Mouse (Mus musculus) hindbrain, embryonic 10.5 days (tissue): Measurements from ENCODE around the gene Celf1. TPM values are rescaled to one million over a fixed set of nuclear protein-coding genes. Genes with fewer than 3 reads are reported as not detected.

Source experiments
- DNase-seq: peaks from one replicate; pipeline ENCODE4 v3.0.0-alpha.2; 2017; ENCODE audit warnings: low spot score
- H3K27ac ChIP-seq: fragments of 300-500 bp; sonication (generic); 2 replicates; pipeline ENCODE4 v1.5.1; 2016; ENCODE audit warnings: mild to moderate bottlenecking, moderate library complexity
- H3K27me3 ChIP-seq: fragments of 300-500 bp; sonication (generic); 2 replicates; pipeline ENCODE4 v1.6.1; 2016; ENCODE audit warnings: mild to moderate bottlenecking; ENCODE audit not compliant: poor library complexity, insufficient read depth, severe bottlenecking
- H3K36me3 ChIP-seq: fragments of 300-500 bp; sonication (generic); 2 replicates; pipeline ENCODE4 v1.6.1; 2016; ENCODE audit warnings: mild to moderate bottlenecking, moderate library complexity
- H3K4me1 ChIP-seq: fragments of 300-500 bp; sonication (generic); replicated peaks from 2 replicates; pipeline ENCODE4 v1.6.1; 2016; ENCODE audit warnings: mild to moderate bottlenecking
- H3K4me3 ChIP-seq: fragments of 300-500 bp; sonication (generic); 2 replicates; pipeline ENCODE4 v1.5.1; 2016; ENCODE audit warnings: mild to moderate bottlenecking, moderate library complexity
- H3K9me3 ChIP-seq: fragments of 300-500 bp; sonication (generic); 2 replicates; pipeline ENCODE4 v1.6.1; 2016; ENCODE audit warnings: mild to moderate bottlenecking, moderate library complexity
- WGBS: fragments of 180-500 bp; shearing (Covaris S2); methylation state at CpG from one replicate; pipeline ENCODE4 v1.1.7; 2016; 5-methylcytosine and 5-hydroxymethylcytosine counted together
- polyA plus RNA-seq: library from polyadenylated mRNA; unstranded; fragments of >200 nt; fragmentation: Nextera tagmentation; extraction: Ambion mirVana; gene quantifications from 2 replicates; pipeline ENCODE4 v1.2.1, GENCODE M21; 2016

Celf1 gene
- polyA plus RNA-seq, 1 experiment from 2014 or later: 129 TPM

DNA sequence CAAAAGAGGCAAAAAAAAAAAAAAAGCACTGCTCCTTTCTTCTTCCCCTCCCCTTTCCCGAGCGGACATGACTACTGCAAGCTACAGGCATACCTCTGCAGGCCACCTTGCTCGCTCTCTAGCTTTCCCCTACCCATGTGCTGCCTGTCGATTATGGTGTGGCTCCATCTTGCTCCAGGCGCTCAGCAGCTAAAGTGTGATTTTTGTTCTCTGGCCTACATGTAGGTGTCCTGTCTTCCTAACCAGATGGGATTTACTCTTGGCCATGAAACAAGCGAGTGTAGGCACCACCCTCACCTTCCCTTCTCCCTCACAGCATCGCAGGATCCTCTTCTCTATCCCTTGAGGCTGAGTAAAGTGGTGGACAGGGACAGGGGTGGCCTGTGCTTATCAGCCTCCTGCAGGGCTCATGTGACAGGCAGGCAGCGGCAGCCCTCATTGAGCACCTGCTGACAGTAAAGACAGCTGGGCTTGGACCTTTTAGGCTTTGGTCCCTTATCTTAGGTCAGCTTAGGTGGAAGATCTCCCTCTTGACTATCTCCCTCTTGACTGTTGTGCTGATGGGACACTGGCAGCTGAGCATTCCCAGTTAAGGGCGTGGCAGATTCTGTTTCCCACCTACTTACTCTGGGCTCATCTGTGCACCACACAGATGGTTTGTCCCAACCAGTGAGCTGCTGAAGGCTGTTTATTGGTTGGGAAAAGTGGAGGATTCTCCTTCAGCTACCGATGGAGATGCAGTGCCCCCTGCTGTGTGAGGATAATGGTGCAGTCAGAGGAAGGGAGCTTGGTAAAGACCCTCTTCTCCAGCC lies 120.6 kb downstream of the Celf1 start:
- Histone ChIP-seq H3K36me3 (peaks cover 100% of the 10 kb centered on the region), H3K27me3 (no peaks in the 10 kb centered on the region), H3K27ac (no peak overlapping the region), H3K9me3 (no peaks in the 10 kb centered on the region), H3K4me3 (no peak overlapping the region), H3K4me1 (0 out of 2 replicates have a peak, but pooled peaks cover 4% of the 10 kb centered on the region)
- peak; percentile 54 for DNase-seq
- 82% methylated on average over 10 of the region's 10 CpGs for WGBS

DNA sequence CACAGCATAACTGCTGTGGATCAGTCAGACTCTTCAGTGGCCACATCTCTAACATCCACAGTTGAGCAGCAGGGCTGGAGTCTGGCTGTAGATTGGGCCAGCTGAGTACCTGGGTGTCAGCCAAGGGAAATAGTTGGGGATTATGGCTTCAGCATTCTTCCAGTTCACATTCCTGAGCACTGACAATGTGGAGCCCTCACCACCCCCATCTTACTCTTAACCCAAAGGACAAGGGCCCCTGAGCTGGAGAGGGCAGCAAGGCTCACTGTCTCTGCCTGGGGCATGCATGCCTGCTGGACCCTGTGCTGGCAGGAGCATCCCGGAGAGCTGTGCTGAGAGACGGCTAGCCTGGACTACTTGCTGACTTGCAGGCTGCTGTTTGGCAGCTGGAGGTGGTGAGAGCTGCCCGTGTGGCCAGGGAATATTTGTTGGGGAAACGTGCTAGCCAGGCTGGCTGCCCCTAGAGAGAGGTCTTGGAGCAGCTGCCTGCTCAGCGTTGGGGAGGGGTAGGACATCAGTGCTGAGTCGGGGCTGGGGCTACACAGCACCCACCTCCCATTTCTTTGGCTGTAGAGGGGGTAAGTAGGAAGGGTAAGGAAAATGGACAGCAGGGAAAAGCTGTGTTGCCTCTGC lies 121.8 kb downstream of the Celf1 start:
- Histone ChIP-seq H3K27me3 (no peaks in the 10 kb centered on the region), H3K9me3 (no peaks in the 10 kb centered on the region), H3K4me3 (no peak overlapping the region), H3K36me3 (peaks cover 98% of the 10 kb centered on the region), H3K27ac (no peak overlapping the region), H3K4me1 (0 out of 2 replicates have a peak, but pooled peaks cover 6% of the 10 kb centered on the region)
- DNase-seq: no peak
- 85% methylated on average over 6 of the region's 6 CpGs for WGBS

GRCm38 (mm10) chr2:91062779-91063606 lies 122.8 kb downstream of the Celf1 start:
- H3K36me3 ChIP-seq: peaks cover 92% of the 10 kb centered on the region
- 94% methylated on average over 16 of the region's 16 CpGs for WGBS

GRCm38 (mm10) chr2:91064211-91064610 lies 124.0 kb downstream of the Celf1 start:
- peaks cover 17% of the 10 kb centered on the region for H3K4me1 ChIP-seq
- WGBS: 86% methylated on average over 6 of the region's 6 CpGs
- no peaks in the 10 kb centered on the region for H3K27me3 ChIP-seq
- no peak overlapping the region for H3K27ac ChIP-seq
- no peak for DNase-seq
- H3K36me3 ChIP-seq: peaks cover 80% of the 10 kb centered on the region
- H3K9me3 ChIP-seq: no peaks in the 10 kb centered on the region
- H3K4me3 ChIP-seq: no peak overlapping the region

More at GRCm38 (mm10) chr2:91062779-91063606, 122.8 kb downstream of the Celf1 start:
- H3K27ac ChIP-seq: no peak overlapping the region
- H3K9me3 ChIP-seq: no peaks in the 10 kb centered on the region
- no peaks in the 10 kb centered on the region for H3K27me3 ChIP-seq
- no peak for DNase-seq
- no peak overlapping the region for H3K4me3 ChIP-seq
- H3K4me1 ChIP-seq: 0 out of 2 replicates have a peak, but pooled peaks cover 6% of the 10 kb centered on the region

DNA sequence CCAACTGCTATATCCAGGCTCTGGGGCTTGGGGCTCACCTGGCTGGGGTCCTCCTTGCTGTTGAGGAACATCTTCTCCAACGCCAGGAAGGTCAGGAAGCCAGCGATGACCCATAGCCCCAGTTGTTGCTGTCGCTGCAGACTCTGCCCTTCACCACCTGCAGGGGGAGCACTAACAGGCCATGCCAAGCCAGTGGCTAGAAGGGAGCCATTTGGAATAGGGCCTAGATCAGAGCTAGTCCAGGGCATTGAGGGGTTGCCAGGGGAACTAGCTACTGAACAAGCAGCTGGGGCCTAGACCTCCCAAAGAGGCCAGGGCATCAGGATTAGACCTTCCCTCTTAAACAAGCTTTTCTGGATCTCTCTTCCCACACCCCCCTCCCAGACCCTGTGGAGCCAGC lies 125.4 kb downstream of the Celf1 start:
- H3K27ac ChIP-seq: no peak overlapping the region
- peaks cover 66% of the 10 kb centered on the region for H3K36me3 ChIP-seq
- DNase-seq: peak; percentile 43
- H3K4me3 ChIP-seq: no peak overlapping the region
- H3K9me3 ChIP-seq: no peaks in the 10 kb centered on the region
- peaks cover 29% of the 10 kb centered on the region for H3K4me1 ChIP-seq
- WGBS: 46% methylated on average over 3 of the region's 3 CpGs
- no peaks in the 10 kb centered on the region for H3K27me3 ChIP-seq

- no peak for DNase-seq
- no peaks in the 10 kb centered on the region for H3K27me3 ChIP-seq
- 88% methylated on average over 3 of the region's 3 CpGs for WGBS
- no peak overlapping the region for H3K27ac ChIP-seq
- H3K36me3 ChIP-seq: peaks cover 57% of the 10 kb centered on the region
- H3K4me3 ChIP-seq: no peak overlapping the region
- no peaks in the 10 kb centered on the region for H3K9me3 ChIP-seq
- peaks cover 39% of the 10 kb centered on the region for H3K4me1 ChIP-seq
Measured at GRCm38 (mm10) chr2:91066455-91066854, 126.3 kb downstream of the Celf1 start.

DNA sequence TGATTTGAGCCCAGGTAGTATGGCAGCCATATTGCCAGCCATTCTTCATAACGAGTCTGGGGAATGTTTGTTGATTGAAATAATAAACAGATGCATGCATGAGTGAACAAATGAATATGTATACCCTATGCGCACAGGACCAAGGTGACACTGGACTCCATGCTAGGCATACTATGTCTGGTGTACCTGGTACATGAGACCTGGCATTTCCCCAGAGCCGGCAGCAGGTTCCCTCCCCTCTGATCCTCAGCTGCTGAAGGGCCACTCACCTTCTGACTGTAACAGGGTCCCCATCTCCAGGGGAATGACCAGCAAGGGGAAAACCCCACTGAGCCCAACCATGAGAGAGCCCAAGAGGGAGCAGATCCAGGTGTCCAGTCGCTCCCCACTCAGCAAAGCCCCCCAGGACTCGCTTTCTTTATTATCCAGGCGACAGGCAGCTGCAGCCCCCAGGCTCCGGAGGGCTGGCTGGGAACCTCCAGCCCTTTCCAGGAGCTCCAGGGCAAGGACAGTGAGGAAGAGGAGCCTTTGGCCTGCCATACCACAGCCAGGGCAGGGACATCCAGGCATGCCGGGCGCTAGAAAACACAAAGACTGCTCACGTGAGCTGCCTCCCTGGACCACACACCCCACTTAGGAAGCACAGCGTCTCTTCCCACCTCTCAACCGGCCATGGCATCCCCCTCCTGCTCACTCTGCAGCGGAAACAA lies 128.1 kb downstream of the Celf1 start:
- H3K27me3 ChIP-seq: no peaks in the 10 kb centered on the region
- no peaks in the 10 kb centered on the region for H3K9me3 ChIP-seq
- peaks cover 45% of the 10 kb centered on the region for H3K4me1 ChIP-seq
- no peak for DNase-seq
- peak overlapping the region; percentile 77; the same call in 1 of the 2 replicates for H3K4me3 ChIP-seq
- peak overlapping the region; percentile 5; the same call in 1 of the 2 replicates for H3K27ac ChIP-seq
- WGBS: 55% methylated on average over 13 of the region's 13 CpGs
- H3K36me3 ChIP-seq: peaks cover 39% of the 10 kb centered on the region

GRCm38 (mm10) chr2:91068872-91069165 lies 128.6 kb downstream of the Celf1 start:
- no peaks in the 10 kb centered on the region for H3K9me3 ChIP-seq
- no peak for DNase-seq
- 44% methylated on average over 6 of the region's 6 CpGs for WGBS
- H3K27ac ChIP-seq: no peak overlapping the region
- H3K27me3 ChIP-seq: no peaks in the 10 kb centered on the region
- peak overlapping the region; percentile 77; the same call in 1 of the 2 replicates for H3K4me3 ChIP-seq
- H3K36me3 ChIP-seq: peaks cover 34% of the 10 kb centered on the region
- peaks cover 45% of the 10 kb centered on the region for H3K4me1 ChIP-seq

Other genes starting within 250 kb of the Celf1 start
- 107 and 119 TPM in 2 replicates for gene Fnbp4, start 195.0 kb upstream of the Celf1 start, polyA plus RNA-seq
- gene Agbl2, start 157.7 kb upstream of the Celf1 start, polyA plus RNA-seq: 1.1 and 1.5 TPM in 2 replicates
- 234 and 244 TPM in 2 replicates for gene Mtch2, start 93.2 kb upstream of the Celf1 start, polyA plus RNA-seq
- 2.4 and 9.6 TPM in 2 replicates for gene C1qtnf4, start 54.5 kb upstream of the Celf1 start, polyA plus RNA-seq
- 55.9 and 56.8 TPM in 2 replicates for gene Kbtbd4, start 35.6 kb upstream of the Celf1 start, polyA plus RNA-seq
- gene Ndufs3, start 35.6 kb upstream of the Celf1 start, polyA plus RNA-seq: 189 and 220 TPM in 2 replicates
- 0.41 and 1.7 TPM in 2 replicates for gene Rapsn, start 95.2 kb downstream of the Celf1 start, polyA plus RNA-seq
- gene Psmc3, start 113.6 kb downstream of the Celf1 start, polyA plus RNA-seq: 341 and 347 TPM in 2 replicates
- gene Slc39a13, start 130.0 kb downstream of the Celf1 start, polyA plus RNA-seq: 21.3 and 25.8 TPM in 2 replicates
- gene Spi1, start 142.0 kb downstream of the Celf1 start, polyA plus RNA-seq: 4.3 TPM in 2 replicates
- gene Mybpc3, start 177.8 kb downstream of the Celf1 start, polyA plus RNA-seq: 0.32 TPM in 1 of 2 replicates, not detected in the other
- gene Madd, start 243.5 kb downstream of the Celf1 start, polyA plus RNA-seq: 17.1 and 23.1 TPM in 2 replicates